Mouse (Mus musculus) B cell, adult 2 months (primary cell): ENCODE measurements at regions not wholly inside any gene's neighbourhood (a gene's known extent, or its start where the extent isn't known, plus 50 kb on each side); places are given as distances from the start of the nearest gene placed in this dataset.

Experiments
- DNase-seq, 2 experiments: peaks; one replicate each; pipeline ENCODE4 v3.0.0; 2022

- DNase-seq = no peak
Observed at GRCm38 (mm10) chr3:130977921-130978700, 132.2 kb upstream of the Lef1 start.

GRCm38 (mm10) chr3:130976206-130976605 is 134.1 kb upstream of the Lef1 start:
- no peak for DNase-seq

GRCm38 (mm10) chr3:130975291-130975690 is 135.0 kb upstream of the Lef1 start:
- DNase-seq = no peak

GRCm38 (mm10) chr3:130972126-130972525 is 138.1 kb upstream of the Lef1 start:
- no peak for DNase-seq

GRCm38 (mm10) chr3:130965275-130965674 is 145.0 kb upstream of the Lef1 start:
- DNase-seq = no peak

GRCm38 (mm10) chr3:130964088-130964487 is 146.2 kb upstream of the Lef1 start:
- DNase-seq = no peak

GRCm38 (mm10) chr3:130963625-130964024 is 146.6 kb upstream of the Lef1 start:
- DNase-seq = peak; percentile 35 to 44

- no peak for DNase-seq
Observed at GRCm38 (mm10) chr3:130962701-130963472, 147.4 kb upstream of the Lef1 start.

GRCm38 (mm10) chr3:130962151-130962633 is 148.1 kb upstream of the Lef1 start:
- no peak for DNase-seq

GRCm38 (mm10) chr3:130961704-130962103 is 148.6 kb upstream of the Lef1 start:
- no peak for DNase-seq

- DNase-seq = no peak
Observed at GRCm38 (mm10) chr3:130955958-130956357, 154.3 kb upstream of the Lef1 start.

- no peak for DNase-seq
Observed at GRCm38 (mm10) chr3:130951381-130951780, 158.9 kb upstream of the Lef1 start.

GRCm38 (mm10) chr3:130950872-130951271 is 159.4 kb upstream of the Lef1 start:
- DNase-seq = no peak

- no peak for DNase-seq
Observed at GRCm38 (mm10) chr3:130947880-130948279, 162.4 kb upstream of the Lef1 start.

- peak in 1 of 2 experiments; percentile 16 for DNase-seq
Observed at GRCm38 (mm10) chr3:130947277-130947606, 163.0 kb upstream of the Lef1 start.

GRCm38 (mm10) chr3:130946576-130947276 is 163.5 kb upstream of the Lef1 start:
- DNase-seq = no peak

GRCm38 (mm10) chr3:130945861-130946449 is 164.3 kb upstream of the Lef1 start:
- peak; percentile 19 to 28 for DNase-seq

GRCm38 (mm10) chr3:130945396-130945795 is 164.9 kb upstream of the Lef1 start:
- DNase-seq = no peak

GRCm38 (mm10) chr3:130944241-130944640 is 166.0 kb upstream of the Lef1 start:
- no peak for DNase-seq

- DNase-seq = no peak
Observed at GRCm38 (mm10) chr3:130942947-130943630, 167.2 kb upstream of the Lef1 start.

- no peak for DNase-seq
Observed at GRCm38 (mm10) chr3:130940302-130940867, 169.9 kb upstream of the Lef1 start.

GRCm38 (mm10) chr3:130936980-130937379 is 173.3 kb upstream of the Lef1 start:
- peak in 1 of 2 experiments; percentile 10 for DNase-seq
